Mouse (Mus musculus) forebrain, embryonic 14.5 days (tissue): ENCODE measurements around the gene Ttc41. TPM values are rescaled to one million over a fixed set of nuclear protein-coding genes. Genes with fewer than 3 reads are reported as not detected.
"Not testable (repeated sequence)": the region's sequence is repeated elsewhere in the genome, so short reads cannot be mapped to it uniquely, and the experiment has no call there.

Source experiments
- ATAC-seq: fragments of 200-750 bp; cut with Nextera tagmentation; 2 replicates; pipeline ENCODE4 v1.8.0; 2017; ENCODE audit warnings: mild to moderate bottlenecking, moderate library complexity
- DNase-seq: peaks from one replicate; pipeline ENCODE4 v3.0.0-alpha.2; 2015; ENCODE audit warnings: low spot score
- H3K27ac ChIP-seq: fragments of 300-500 bp; sonication (generic); 2 replicates; pipeline ENCODE4 v1.5.1; 2014; ENCODE audit warnings: low read depth, mild to moderate bottlenecking, control low read depth, low read length, moderate library complexity
- H3K27me3 ChIP-seq: fragments of 300-500 bp; sonication (generic); replicated peaks from 2 replicates; pipeline ENCODE4 v1.6.1; 2014; ENCODE audit warnings: low read length, control low read depth, mixed read lengths; ENCODE audit not compliant: control insufficient read depth, insufficient read depth
- H3K36me3 ChIP-seq: fragments of 300-500 bp; sonication (generic); 2 replicates; pipeline ENCODE4 v1.6.1; 2014; ENCODE audit warnings: low read length, control low read depth; ENCODE audit not compliant: control insufficient read depth, insufficient read depth
- H3K4me1 ChIP-seq: fragments of 300-500 bp; sonication (generic); 2 replicates; pipeline ENCODE4 v1.6.1; 2014; ENCODE audit warnings: antibody characterized with exemption, low read length, control low read depth; ENCODE audit not compliant: control insufficient read depth, insufficient read depth
- H3K4me2 ChIP-seq: fragments of 300-500 bp; sonication (generic); 2 replicates; pipeline ENCODE4 v1.6.1; 2014; ENCODE audit warnings: mild to moderate bottlenecking, control low read depth, low read length
- H3K4me3 ChIP-seq: fragments of 300-500 bp; sonication (generic); 2 replicates; pipeline ENCODE4 v1.5.1; 2014; ENCODE audit warnings: low read depth, low read length, control low read depth
- H3K9ac ChIP-seq: fragments of 300-500 bp; sonication (generic); 2 replicates; pipeline ENCODE4 v1.6.1; 2014; ENCODE audit warnings: mild to moderate bottlenecking, low read length, control low read depth, moderate library complexity
- H3K9me3 ChIP-seq: fragments of 300-500 bp; sonication (generic); replicated peaks from 2 replicates; pipeline ENCODE4 v1.6.1; 2016; ENCODE audit warnings: low read length, control low read depth, mixed read lengths; ENCODE audit not compliant: control insufficient read depth
- WGBS: fragments of 180-500 bp; shearing (Covaris S2); extraction: QIAGEN DNeasy Blood & Tissue Kit; methylation state at CpG from one replicate; pipeline ENCODE4 v1.1.7; 2014; 5-methylcytosine and 5-hydroxymethylcytosine counted together
- polyA plus RNA-seq: library from polyadenylated mRNA; unstranded; fragments of >200 nt; fragmentation: Nextera tagmentation; extraction: Ambion mirVana; gene quantifications from 2 replicates; pipeline ENCODE4 v1.2.1, GENCODE M21; 2014

Gene Ttc41
- polyA plus RNA-seq: 0.99 and 1.5 TPM in 2 replicates

DNA sequence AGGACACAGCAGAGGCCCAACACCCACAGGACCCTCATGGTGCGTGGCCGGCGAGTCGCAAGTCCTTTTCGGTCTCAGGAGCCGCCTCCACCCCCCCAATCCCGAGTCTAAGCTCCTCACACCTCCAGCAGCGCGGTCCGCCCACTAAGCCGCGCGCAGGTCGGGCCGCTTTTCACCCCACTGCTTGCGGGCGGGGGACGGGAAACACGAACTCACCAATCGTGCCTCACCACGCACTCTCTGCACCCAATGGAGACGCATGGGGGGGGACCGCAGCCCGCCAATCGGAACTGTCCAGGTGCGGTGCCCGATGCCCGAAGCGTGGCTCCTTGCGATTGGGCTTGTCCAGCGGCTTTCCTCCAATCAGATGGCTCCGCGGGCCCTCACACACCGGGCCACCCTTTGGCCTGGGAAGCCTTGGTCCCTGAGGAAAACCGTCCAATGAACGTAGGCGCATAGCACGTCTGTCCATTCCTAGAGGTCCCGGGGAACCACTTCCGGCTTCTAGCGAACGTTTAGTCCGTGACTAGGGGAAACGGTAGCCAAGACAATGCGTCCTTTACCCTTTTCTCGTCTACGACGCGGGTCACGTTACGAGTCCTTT is at the start of gene Ttc41, which contains the start of gene Hsp90b1:
Gene Ttc41 (plus strand): TSS at position 494 of the 604 bp plus-strand sequence.
Gene Hsp90b1 (minus strand): TSS at position 192 of the 604 bp plus-strand sequence.
- Histone ChIP-seq H3K9me3 (no peaks in the 10 kb centered on the region), H3K4me2 (peak within 1 kb of the TSS; percentile 88), H3K4me1 (peaks cover 23% of the 10 kb centered on the region), H3K27me3 (no peaks in the 10 kb centered on the region), H3K9ac (peak within 1 kb of the TSS; percentile 93), H3K27ac (peak within 1 kb of the TSS; percentile 81), H3K4me3 (peak within 1 kb of the TSS; percentile 88), H3K36me3 (peaks cover 33% of the 10 kb centered on the region)
- DNase-seq: peak; percentile 100
- WGBS: under 1% methylated on average over 49 of the region's 51 CpGs
- ATAC-seq: peak; percentile 97

- H3K9me3 ChIP-seq, H3K27ac ChIP-seq, DNase-seq, H3K9ac ChIP-seq, H3K4me1 ChIP-seq, H3K4me3 ChIP-seq, H3K27me3 ChIP-seq, H3K4me2 ChIP-seq, H3K36me3 ChIP-seq, ATAC-seq: not testable (repeated sequence)
- WGBS: 86% methylated on average over 4 of the region's 4 CpGs
These were observed 35.1 kb upstream of the Ttc41 start for GRCm38 (mm10) chr10:86670550-86670949.

- H3K27me3 ChIP-seq, H3K9ac ChIP-seq, DNase-seq, H3K4me1 ChIP-seq, H3K9me3 ChIP-seq, H3K36me3 ChIP-seq: not testable (repeated sequence)
- H3K27ac ChIP-seq: peak overlapping the region; percentile 78; the same call in 1 of the 2 replicates
- ATAC-seq: peak; percentile 45
- peak overlapping the region; percentile 64 for H3K4me3 ChIP-seq
- 34% methylated on average over 2 of the region's 2 CpGs for whole genome bisulfite sequencing
- peak overlapping the region; percentile 61 for H3K4me2 ChIP-seq
These were observed 20.8 kb upstream of the Ttc41 start for GRCm38 (mm10) chr10:86684797-86685178.

DNA sequence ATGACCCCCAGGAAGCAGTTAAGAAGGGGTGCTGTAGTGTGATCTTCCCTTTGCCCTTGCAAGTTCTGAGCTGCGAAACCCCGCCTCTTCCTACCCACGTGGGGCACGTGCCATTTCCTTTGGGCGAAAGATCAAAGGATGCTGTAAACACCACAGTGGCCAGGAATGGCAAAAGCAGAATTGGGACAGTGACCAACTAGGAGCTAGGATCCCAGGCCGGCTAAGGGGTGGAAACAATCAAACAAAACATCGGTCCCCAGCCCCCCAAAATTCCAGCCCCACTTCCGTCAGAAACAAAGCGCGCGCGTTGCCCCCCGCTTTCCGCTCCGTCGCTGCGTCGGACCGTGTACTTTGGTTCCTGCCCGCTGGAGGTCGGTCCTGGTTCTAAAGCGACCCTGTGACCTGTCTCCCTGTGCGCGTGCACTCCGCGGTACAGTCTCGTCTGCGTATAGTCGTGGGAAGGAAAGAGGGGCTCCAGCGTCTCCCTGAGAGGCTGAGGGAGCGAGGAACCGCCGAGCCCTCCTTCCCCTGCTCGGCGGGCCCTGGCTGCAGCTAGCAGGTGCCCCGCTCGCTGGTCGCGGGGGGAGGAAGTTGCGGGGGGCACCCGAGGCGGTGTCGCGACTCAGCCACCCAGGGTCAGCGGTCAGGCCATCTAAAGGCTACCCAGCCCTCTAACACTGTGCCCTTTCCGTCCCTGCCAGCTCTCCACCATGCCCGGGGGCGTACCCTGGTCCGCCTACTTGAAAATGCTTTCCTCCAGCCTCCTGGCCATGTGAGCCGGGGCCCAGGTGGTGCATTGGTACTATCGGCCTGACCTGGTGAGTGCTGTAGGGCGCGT is 20.2 kb upstream of the Ttc41 start:
- WGBS: under 1% methylated on average over 50 of the region's 53 CpGs
- Histone ChIP-seq H3K4me2 (peak overlapping the region; percentile 61), H3K4me3 (peak overlapping the region; percentile 64), H3K9ac (peak overlapping the region; percentile 85), H3K27ac (peak overlapping the region; percentile 78)
- DNase-seq: peak; percentile 78
- H3K36me3 ChIP-seq, H3K27me3 ChIP-seq, H3K4me1 ChIP-seq, H3K9me3 ChIP-seq: not testable (repeated sequence)
- peak; percentile 93 for ATAC-seq

- H3K27me3 ChIP-seq, H3K27ac ChIP-seq, H3K4me1 ChIP-seq, H3K9me3 ChIP-seq, DNase-seq: not testable (repeated sequence)
- peak overlapping the region; percentile 85 for H3K9ac ChIP-seq
- peaks cover 14% of the 10 kb centered on the region for H3K36me3 ChIP-seq
- ATAC-seq: peak; percentile 18
- H3K4me2 ChIP-seq: peak overlapping the region; percentile 61
- 21% methylated on average over 9 of the region's 9 CpGs for WGBS
- H3K4me3 ChIP-seq: peak overlapping the region; percentile 64
These were observed 19.6 kb upstream of the Ttc41 start for GRCm38 (mm10) chr10:86686017-86686360.

DNA sequence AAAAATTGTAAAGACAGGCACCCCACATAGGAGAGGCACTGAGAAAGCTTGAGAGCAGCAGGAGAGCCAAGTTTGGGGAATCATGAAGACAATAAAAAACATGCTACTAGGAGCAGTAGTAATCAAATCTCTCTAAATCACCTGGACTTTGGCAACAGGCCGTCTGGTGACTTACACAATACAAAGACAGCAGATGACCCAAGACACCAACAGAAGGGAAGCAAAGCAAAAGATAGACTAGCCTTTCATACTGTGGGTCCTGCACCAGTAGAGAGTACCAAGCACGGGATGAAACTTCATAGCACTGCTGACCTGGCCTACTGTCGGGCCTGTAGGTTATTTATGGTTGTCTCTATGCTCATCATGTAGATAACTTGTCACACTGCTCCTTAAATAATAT is 5.4 kb upstream of the Ttc41 start:
- Histone ChIP-seq H3K4me2 (no peak overlapping the region), H3K9ac (no peak overlapping the region), H3K9me3 (no peaks in the 10 kb centered on the region), H3K4me1 (peaks cover 23% of the 10 kb centered on the region), H3K27me3 (no peaks in the 10 kb centered on the region), H3K27ac (no peak overlapping the region), H3K4me3 (no peak overlapping the region), H3K36me3 (peaks cover 75% of the 10 kb centered on the region)
- 87% methylated on average over 3 of the region's 3 CpGs for WGBS
- no peak for DNase-seq
- ATAC-seq: no peak

DNA sequence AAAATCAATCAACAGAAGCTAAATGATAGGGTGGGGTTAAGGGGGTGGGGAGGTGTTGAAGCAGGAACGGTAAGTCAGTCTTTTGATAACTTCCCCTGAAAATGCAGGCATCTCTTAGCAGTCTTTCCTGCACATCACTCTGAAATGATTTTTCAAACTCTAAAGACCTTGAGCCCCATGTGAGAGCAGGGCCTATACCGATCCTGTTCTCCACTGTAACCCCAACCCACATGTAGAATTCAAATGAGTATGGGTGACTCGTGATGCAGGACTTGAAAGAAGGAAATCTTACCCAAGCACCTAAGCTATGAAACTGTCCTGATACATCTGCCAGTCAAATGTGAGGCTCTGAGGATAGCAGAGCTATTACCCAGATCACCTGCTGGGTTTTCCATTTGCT is 4.6 kb upstream of the Ttc41 start:
- H3K27me3 ChIP-seq: no peaks in the 10 kb centered on the region
- peaks cover 23% of the 10 kb centered on the region for H3K4me1 ChIP-seq
- H3K9me3 ChIP-seq: no peaks in the 10 kb centered on the region
- DNase-seq (no peak), ATAC-seq (no peak)
- peaks cover 68% of the 10 kb centered on the region for H3K36me3 ChIP-seq
- no peak overlapping the region for H3K4me3 ChIP-seq
- 67% methylated on average over 3 of the region's 3 CpGs for WGBS
- H3K4me2 ChIP-seq: no peak overlapping the region
- H3K27ac ChIP-seq: no peak overlapping the region
- H3K9ac ChIP-seq: no peak overlapping the region

DNA sequence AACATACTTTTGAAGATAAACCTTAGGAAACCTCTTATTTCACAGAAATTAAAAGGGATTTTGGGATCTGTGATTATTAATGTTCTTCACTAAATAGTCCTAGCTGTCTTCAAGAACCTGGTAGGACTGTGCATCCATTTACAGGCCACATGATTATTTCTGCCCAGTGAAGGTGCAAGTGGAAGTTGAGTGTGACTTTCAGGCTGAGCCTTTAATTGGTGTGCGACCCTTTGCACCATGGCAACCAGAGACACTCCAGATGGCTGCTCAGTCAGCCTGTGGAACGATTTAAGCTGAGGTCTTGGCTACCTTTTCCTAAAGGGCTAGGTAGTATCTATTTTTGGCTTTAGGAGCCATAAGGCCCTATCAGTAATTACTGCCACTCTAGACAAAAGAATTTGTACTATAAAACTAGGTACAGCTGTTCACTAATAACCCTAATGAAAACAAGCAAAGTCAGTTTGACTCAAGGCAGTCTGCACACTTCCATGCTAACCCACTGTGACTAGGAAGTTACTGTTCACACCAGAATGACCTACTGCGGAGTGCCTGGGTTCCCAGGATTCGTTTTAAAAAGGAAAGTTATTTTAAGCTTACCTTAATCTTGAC is 3.2 kb upstream of the Ttc41 start:
- WGBS: 48% methylated on average over 4 of the region's 4 CpGs
- Histone ChIP-seq H3K4me3 (no peak overlapping the region), H3K4me2 (no peak overlapping the region)

More for the DNA sequence above, 3.2 kb upstream of the Ttc41 start:
- peaks cover 23% of the 10 kb centered on the region for H3K4me1 ChIP-seq
- no peak overlapping the region for H3K9ac ChIP-seq
- no peaks in the 10 kb centered on the region for H3K27me3 ChIP-seq
- DNase-seq (peak; percentile 37), ATAC-seq (no peak)
- H3K9me3 ChIP-seq: no peaks in the 10 kb centered on the region
- peaks cover 62% of the 10 kb centered on the region for H3K36me3 ChIP-seq
- H3K27ac ChIP-seq: no peak overlapping the region
